Mouse (Mus musculus): ENCODE data around the gene S100a2. TPM values are rescaled to one million over a fixed set of nuclear protein-coding genes. Genes with fewer than 3 reads are reported as not detected.

The S100a2 gene
- total and polyA plus RNA-seq, 3 experiments = not detected

GRCm38 (mm10) chr3:90605736-90606135 lies 15.7 kb downstream of the S100a2 start:
- Histone ChIP-seq H3K9ac (ENCODE audit: control insufficient read depth, low read depth, low read length, poor library complexity, severe bottlenecking) (no peak overlapping the region), H3K79me2 (ENCODE audit: control insufficient read depth, insufficient read depth, low read length, poor library complexity) (no peaks in the 10 kb centered on the region), H3K4me3 (ENCODE audit: control insufficient read depth in 1 of 2, insufficient read depth in 1 of 2, low read depth in 2 of 2, low read length in 2 of 2) (no peak overlapping the region), H3K4me1 (ENCODE audit: control insufficient read depth in 1 of 2, insufficient read depth in 2 of 2, low read length in 2 of 2) (peaks cover 8 to 31% of the 10 kb centered on the region in 2 experiments), H3K9me3 (replicated peaks; ENCODE audit: insufficient read depth, low read length) (no peaks in the 10 kb centered on the region), H3K36me3 (ENCODE audit: control insufficient read depth in 1 of 2, insufficient read depth in 2 of 2, low read length in 2 of 2) (peaks cover 0 to 19% of the 10 kb centered on the region in 2 experiments; a peak in 2 of 4 replicates), H3K27ac (ENCODE audit: control insufficient read depth, low read depth, low read length) (no peak overlapping the region), H3K27me3 (ENCODE audit: control insufficient read depth in 1 of 2, insufficient read depth in 2 of 2, low read length in 2 of 2) (no peaks in the 10 kb centered on the region)
- TF ChIP-seq BHLHE40 (IDR thresholded peaks at IDR 0.05; ENCODE audit: borderline replicate concordance, low read depth, low read length) (no peak), JUND (IDR thresholded peaks at IDR 0.05; ENCODE audit: low read depth, low read length) (no peak), TAL1 (IDR thresholded peaks at IDR 0.05; ENCODE audit: low read length) (no peak), ETS1 (IDR thresholded peaks at IDR 0.05; ENCODE audit: low read depth, low read length) (no peak), USF1 (IDR thresholded peaks at IDR 0.05; ENCODE audit: low read depth, low read length) (no peak), ELF1 (IDR thresholded peaks at IDR 0.05; ENCODE audit: low read depth, low read length) (no peak), E2F4 (IDR thresholded peaks at IDR 0.05; ENCODE audit: borderline replicate concordance, low read depth, low read length) (no peak), TBP (IDR thresholded peaks at IDR 0.05; ENCODE audit: low read depth, low read length) (no peak), CHD1 (IDR thresholded peaks at IDR 0.05; ENCODE audit: low read depth, low read length) (no peak), NRF1 (IDR thresholded peaks at IDR 0.05; ENCODE audit: insufficient read depth, low read depth, low read length, poor library complexity, severe bottlenecking) (no peak), ZMIZ1 (IDR thresholded peaks at IDR 0.05; ENCODE audit: low read depth, low read length) (no peak), ZC3H11A (IDR thresholded peaks at IDR 0.05; ENCODE audit: low read depth, low read length) (no peak), MAZ (IDR thresholded peaks at IDR 0.05; ENCODE audit: low read depth, low read length) (no peak), USF2 (IDR thresholded peaks at IDR 0.05; ENCODE audit: borderline replicate concordance in 1 of 2, insufficient read depth in 1 of 2, low read depth in 1 of 2, low read length in 2 of 2) (no peak), MAX (IDR thresholded peaks at IDR 0.05; ENCODE audit: low read length) (no peak), SMC3 (IDR thresholded peaks at IDR 0.05; ENCODE audit: low read depth, low read length) (no peak), RAD21 (IDR thresholded peaks at IDR 0.05; ENCODE audit: low read depth, low read length) (no peak), NELFE (IDR thresholded peaks at IDR 0.05; ENCODE audit: low read depth, low read length) (no peak)
- no peak for DNase-seq (ENCODE audit: low read depth, low spot score)

GRCm38 (mm10) chr3:90606185-90606584 lies 16.1 kb downstream of the S100a2 start:
- H3K36me3 ChIP-seq (ENCODE audit: control insufficient read depth in 1 of 2, insufficient read depth in 2 of 2, low read length in 2 of 2) = peaks cover 0 to 19% of the 10 kb centered on the region in 2 experiments; a peak in 2 of 4 replicates
- H3K9me3 ChIP-seq (replicated peaks; ENCODE audit: insufficient read depth, low read length) = no peaks in the 10 kb centered on the region
- H3K27ac ChIP-seq (ENCODE audit: control insufficient read depth, low read depth, low read length) = no peak overlapping the region
- H3K79me2 ChIP-seq (ENCODE audit: control insufficient read depth, insufficient read depth, low read length, poor library complexity) = no peaks in the 10 kb centered on the region
- no peak overlapping the region for H3K4me3 ChIP-seq (ENCODE audit: control insufficient read depth in 1 of 2, insufficient read depth in 1 of 2, low read depth in 2 of 2, low read length in 2 of 2)
- no peak for DNase-seq (ENCODE audit: low read depth, low spot score)
- TF ChIP-seq ETS1 (IDR thresholded peaks at IDR 0.05; ENCODE audit: low read depth, low read length) (no peak), RCOR1 (IDR thresholded peaks at IDR 0.05; ENCODE audit: low read depth, low read length) (no peak), GATA1 (IDR thresholded peaks at IDR 0.05; ENCODE audit: low read depth, low read length) (no peak), MEF2A (IDR thresholded peaks at IDR 0.05; ENCODE audit: extremely low read depth, insufficient replicate concordance, low read depth, low read length, poor library complexity, severe bottlenecking) (no peak), ZNF384 (IDR thresholded peaks at IDR 0.05; ENCODE audit: low read depth, low read length) (no peak), USF1 (IDR thresholded peaks at IDR 0.05; ENCODE audit: low read depth, low read length) (no peak), NRF1 (IDR thresholded peaks at IDR 0.05; ENCODE audit: insufficient read depth, low read depth, low read length, poor library complexity, severe bottlenecking) (no peak), MYB (IDR thresholded peaks at IDR 0.05; ENCODE audit: low read depth, low read length) (no peak), ZMIZ1 (IDR thresholded peaks at IDR 0.05; ENCODE audit: low read depth, low read length) (no peak), NELFE (IDR thresholded peaks at IDR 0.05; ENCODE audit: low read depth, low read length) (no peak), BHLHE40 (IDR thresholded peaks at IDR 0.05; ENCODE audit: borderline replicate concordance, low read depth, low read length) (no peak)
- no peak overlapping the region for H3K9ac ChIP-seq (ENCODE audit: control insufficient read depth, low read depth, low read length, poor library complexity, severe bottlenecking)
- peaks cover 8 to 31% of the 10 kb centered on the region in 2 experiments for H3K4me1 ChIP-seq (ENCODE audit: control insufficient read depth in 1 of 2, insufficient read depth in 2 of 2, low read length in 2 of 2)
- H3K27me3 ChIP-seq (ENCODE audit: control insufficient read depth in 1 of 2, insufficient read depth in 2 of 2, low read length in 2 of 2) = no peaks in the 10 kb centered on the region
